Mouse (Mus musculus): ENCODE measurements around the gene Ak4.

The Ak4 gene

GRCm38 (mm10) chr4:101511768-101512521 lies 92.9 kb downstream of the Ak4 start:
- DNase-seq (ENCODE audit: low spot score): no peak

GRCm38 (mm10) chr4:101513251-101513650 lies 94.2 kb downstream of the Ak4 start:
- no peak for DNase-seq (ENCODE audit: low spot score)

DNA sequence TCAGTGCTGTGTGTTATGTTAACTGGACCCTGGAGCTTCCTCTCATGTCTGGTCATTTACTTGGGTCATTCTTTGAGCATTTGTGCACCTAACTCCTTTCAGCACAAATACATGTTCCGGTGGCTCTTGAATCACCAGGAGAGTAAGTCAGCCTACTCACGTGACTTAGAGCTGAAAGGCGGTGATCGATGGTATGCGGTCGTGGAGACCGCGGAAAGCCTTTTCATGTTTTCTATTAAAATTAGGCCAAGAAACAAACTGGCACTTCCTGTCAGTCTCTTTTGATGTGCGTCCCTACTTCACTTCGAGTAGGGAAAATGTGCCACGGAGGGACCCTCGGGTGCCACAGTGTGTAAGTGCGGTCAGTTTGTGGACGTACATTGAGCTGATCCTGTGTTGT lies 96.8 kb downstream of the Ak4 start:
- no peak for DNase-seq (ENCODE audit: low spot score)
